Mouse (Mus musculus) liver, adult 2 months (tissue): ENCODE data around the gene Vmn1r159.
"Not testable (repeated sequence)": the region's sequence is repeated elsewhere in the genome, so short reads cannot be mapped to it uniquely, and the experiment has no call there.

Source experiments
- CTCF ChIP-seq: fragments of 200-500 bp; IDR thresholded peaks from 2 replicates; pipeline ENCODE4 v1.5.1; 2011; ENCODE audit warnings: low read depth, low read length, control low read depth
- POLR2A ChIP-seq: fragments of 200-500 bp; IDR thresholded peaks from 2 replicates; pipeline ENCODE4 v1.6.1; 2011; ENCODE audit warnings: low read length, control low read depth; ENCODE audit not compliant: insufficient read depth; ENCODE audit errors: extremely low read depth

- not testable (repeated sequence) for TF ChIP-seq POLR2A, CTCF
These were observed at the start of gene Vmn1r159 for GRCm38 (mm10) chr7:22843505-22843904.
